Mouse (Mus musculus) gastrocnemius, adult 8-10 months (tissue): ENCODE measurements around the gene Myh3. TPM values are rescaled to one million over a fixed set of nuclear protein-coding genes. Genes with fewer than 3 reads are reported as not detected.

Experiments
- DNase-seq, 2 experiments: peaks; one replicate each; pipeline ENCODE4 v3.0.0; 2022; ENCODE audit warnings: low spot score in 2 of 2
- total RNA-seq, 4 experiments: library from RNA; stranded (reverse); gene quantifications; 2 replicates each; pipeline ENCODE4 v1.2.4; 2022

Gene Myh3
- total RNA-seq, 4 experiments from 2014 or later, result 4.4 to 9.9 (median 6.9) TPM

DNA sequence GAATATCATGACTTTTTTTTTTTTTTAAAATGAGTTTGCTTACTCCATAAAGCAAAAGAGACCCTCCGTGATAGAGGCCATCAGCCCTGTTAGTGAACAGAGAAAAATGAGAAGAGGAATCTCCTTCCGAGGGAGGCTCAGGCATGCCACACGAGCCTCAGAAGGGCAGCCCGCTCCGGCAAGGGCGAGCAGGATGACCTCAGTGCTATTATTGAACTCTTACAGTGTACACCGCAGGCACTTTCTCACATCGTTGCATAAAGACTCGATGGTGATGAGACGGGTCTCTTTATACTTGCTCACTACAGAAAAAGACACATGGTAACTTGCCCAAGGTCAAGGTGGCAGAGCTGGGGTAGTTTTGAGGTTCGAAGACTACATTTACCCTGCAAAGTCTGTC, 26.6 kb downstream of the Myh3 start:
- DNase-seq, result peak in 1 of 2 experiments; percentile 64

- peak in 1 of 2 experiments; percentile 66 for DNase-seq
Measured at GRCm38 (mm10) chr11:67105689-67106088, 27.6 kb downstream of the Myh3 start.

DNA sequence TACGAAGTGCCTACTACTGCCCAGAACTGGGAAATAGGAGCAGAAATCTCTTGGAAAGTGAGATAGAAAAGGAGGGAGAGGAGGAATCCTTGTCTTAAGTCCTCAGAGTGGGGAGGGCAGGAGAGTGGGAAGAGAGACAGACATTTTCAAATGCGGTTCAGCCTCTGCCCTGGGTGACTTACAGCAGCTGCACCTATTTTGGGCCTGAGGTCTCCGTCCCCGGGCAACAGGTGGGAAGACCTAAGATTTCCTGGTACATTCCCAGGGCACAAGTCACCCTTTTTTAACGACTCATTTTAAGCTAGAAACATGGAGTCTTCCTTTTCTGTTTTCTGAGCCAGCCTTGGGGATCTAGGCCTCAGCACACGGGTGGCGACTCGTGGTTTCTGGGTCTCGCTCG, 28.9 kb downstream of the Myh3 start:
- no peak for DNase-seq

DNA sequence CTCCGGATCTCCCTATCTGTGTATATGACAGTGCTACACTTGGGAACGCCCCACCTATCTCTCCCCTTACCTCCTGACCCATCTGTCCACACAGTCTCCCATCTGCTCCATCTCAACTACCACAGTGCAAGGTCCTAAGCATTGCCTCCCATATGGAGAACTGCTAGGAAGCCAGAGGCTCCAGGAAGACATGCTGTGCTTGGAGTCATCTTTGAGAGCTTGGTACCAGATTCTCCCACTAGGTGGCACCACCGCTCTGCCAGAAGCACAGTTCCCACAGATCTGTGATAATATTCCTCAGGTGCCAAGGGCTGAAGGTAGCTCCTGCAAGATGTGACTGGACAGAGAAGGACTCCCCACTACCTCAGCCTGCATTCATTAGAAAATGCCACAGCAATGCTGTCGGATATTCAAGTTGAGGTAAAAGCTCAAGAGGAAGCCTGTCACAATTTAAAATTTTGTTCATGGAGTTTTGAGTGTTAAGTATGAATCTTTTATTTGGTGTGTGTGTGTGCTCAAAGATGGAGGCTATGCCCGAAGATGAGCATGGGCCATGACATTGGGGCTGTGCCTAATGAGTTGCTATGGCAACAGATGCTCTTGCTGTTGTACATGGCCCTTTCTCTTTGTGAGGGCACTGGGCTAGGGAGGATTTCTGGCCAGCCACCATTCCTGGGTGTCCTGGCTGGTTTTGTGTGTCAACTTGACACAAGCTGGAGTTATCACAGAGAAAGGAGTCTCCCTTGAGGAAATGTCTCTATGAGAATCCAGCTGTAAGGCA, 32.3 kb downstream of the Myh3 start:
- peak; percentile 75 to 78 for DNase-seq

GRCm38 (mm10) chr11:67112019-67112850, 34.1 kb downstream of the Myh3 start:
- peak; percentile 65 to 73 for DNase-seq

DNA sequence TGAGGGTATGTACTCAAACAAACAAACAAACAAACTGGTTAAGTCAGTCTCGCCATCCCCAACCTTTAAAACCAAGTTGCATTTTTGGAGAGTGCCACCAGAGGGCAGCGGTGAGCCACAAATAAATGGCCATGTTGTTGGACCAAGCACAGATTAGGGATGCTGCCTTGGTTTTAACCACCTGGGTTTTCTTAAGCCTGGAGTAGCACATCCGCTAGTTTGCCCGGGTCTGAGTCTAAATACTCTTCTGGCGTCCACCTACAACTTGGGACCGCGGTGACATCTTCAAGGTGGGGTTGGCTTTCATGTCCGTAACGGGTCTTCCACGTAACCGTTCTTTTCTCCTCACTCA, 34.7 kb downstream of the Myh3 start:
- peak in 1 of 2 experiments; percentile 62 for DNase-seq

DNA sequence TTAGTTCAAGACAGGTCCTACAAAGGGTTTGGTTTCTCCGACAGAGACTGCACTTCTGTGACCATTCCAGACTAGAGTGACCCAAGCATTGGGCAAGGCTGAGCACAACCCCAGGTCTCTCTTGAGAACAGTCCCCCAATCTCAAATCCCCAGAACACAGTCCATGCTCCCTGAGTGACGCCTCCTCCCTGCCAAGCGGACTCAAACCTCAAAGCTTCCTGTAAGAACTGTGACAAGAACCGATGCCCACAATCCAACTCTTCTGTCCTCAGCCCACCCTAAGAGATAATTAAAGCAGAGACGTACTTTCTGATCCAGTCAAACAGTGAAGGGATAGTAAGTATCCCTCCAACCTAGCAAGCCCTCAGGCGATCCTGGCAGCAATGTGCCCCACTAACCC, 35.3 kb downstream of the Myh3 start:
- DNase-seq, result no peak

GRCm38 (mm10) chr11:67114261-67114660, 36.2 kb downstream of the Myh3 start:
- no peak for DNase-seq

DNA sequence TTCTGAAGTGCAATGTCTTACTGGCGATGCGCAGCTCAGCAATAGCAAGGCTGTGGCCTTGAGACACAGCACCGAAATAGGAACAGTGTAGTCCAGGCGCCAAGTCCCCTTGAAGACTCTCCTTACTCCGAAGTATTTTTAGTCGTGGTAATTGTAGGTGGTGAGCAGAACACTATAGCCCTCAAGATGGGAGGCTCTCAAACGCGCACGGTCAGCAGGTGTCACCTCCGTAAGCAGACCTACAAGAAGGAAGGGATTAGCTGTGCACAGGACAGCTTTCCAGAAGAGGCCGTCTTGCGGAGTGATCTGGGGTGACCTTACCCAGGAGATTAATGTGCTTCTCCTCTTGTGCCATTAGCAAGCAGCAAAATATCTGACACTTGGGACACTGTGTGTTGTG, 36.8 kb downstream of the Myh3 start:
- peak; percentile 76 to 88 for DNase-seq

DNA sequence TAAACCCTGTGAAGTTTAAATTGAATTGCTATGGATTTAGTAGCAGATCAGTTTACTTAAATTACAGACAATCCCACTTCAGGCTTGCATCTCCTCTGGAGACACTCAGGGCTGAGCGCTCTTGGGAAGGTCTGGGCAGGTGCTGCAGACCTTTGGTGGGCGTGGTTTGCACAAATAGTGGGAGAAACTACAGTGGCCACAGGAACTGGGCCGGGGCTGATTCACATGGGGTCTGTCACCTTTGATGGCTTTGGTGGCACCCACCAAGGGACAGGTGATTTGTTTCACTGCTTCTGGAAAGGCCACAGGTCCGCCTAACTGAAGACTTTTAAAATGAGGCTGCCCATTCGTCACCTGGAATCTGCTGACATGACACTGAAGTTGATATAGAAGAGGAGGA, 38.6 kb downstream of the Myh3 start:
- no peak for DNase-seq

GRCm38 (mm10) chr11:67119539-67120070, 41.5 kb downstream of the Myh3 start:
- peak in 1 of 2 experiments; percentile 74 for DNase-seq

- DNase-seq, result peak; percentile 86 to 91
Measured at GRCm38 (mm10) chr11:67120697-67121294, 42.7 kb downstream of the Myh3 start.

DNA sequence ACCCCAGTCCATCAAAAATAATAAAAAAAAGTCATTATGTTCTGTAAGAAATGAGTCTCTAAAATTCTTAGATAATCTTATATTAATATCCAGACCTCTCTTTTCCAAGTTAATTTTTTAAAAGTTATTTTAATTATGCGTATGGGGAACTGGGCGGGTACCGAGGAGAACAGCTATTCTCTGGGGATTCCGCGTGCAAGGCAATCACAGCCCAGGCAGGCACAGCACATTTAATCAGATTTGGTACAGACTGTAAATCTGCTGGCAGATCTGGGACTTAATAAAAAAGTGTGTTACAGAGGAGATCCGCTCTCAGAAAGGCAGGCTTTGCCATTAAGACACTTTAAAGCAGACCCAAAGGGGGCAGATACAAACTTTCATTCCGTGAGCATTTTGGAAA, 46.8 kb downstream of the Myh3 start:
- no peak for DNase-seq

GRCm38 (mm10) chr11:67125361-67125760, 47.3 kb downstream of the Myh3 start:
- peak; percentile 76 to 84 for DNase-seq

DNA sequence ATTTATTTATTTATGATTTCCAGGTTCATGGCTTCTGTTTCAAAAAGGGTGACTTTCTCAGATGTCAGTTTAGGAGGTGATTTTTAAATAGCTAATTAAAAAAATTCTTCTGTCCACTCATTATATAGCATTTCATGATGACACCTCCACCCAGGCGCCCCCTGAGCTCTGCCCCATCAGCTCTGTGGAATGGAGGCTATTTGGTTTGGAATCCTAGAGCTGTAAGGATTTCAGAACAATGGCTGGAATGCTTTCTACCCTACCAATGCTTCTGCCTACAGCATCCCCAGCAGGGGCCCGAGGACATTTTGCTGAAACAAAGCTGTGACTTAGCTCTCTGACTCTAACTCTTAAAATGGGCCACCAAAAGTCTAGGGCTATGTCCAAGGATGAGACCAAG, 55.4 kb downstream of the Myh3 start:
- DNase-seq, result no peak

DNA sequence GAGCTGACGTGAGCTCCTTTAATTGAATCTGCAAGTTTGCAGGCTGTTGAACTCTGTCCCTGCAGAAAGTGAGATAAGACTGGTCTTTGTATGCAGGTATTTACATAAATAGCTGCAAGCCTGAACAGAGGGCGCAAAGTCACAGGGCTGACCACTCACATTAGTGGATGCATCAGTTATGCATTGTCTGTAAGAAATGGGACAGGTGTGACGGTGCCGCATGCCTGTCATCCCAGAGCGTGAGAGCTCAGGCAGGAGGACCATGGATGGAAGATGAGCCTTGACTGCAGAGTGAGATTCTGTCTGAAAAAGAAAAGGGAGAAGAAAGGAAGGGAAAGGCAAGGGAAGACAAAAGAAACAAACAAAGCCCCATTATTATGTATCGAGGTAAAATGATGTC, 56.6 kb downstream of the Myh3 start:
- DNase-seq, result no peak

- DNase-seq, result no peak
Measured at GRCm38 (mm10) chr11:67135532-67135931, 57.4 kb downstream of the Myh3 start.

GRCm38 (mm10) chr11:67139556-67139955, 61.5 kb downstream of the Myh3 start:
- peak in 1 of 2 experiments; percentile 61 for DNase-seq

- DNase-seq, result no peak
Measured at GRCm38 (mm10) chr11:67140175-67140574, 62.1 kb downstream of the Myh3 start.

- peak in 1 of 2 experiments; percentile 37 for DNase-seq
Measured at GRCm38 (mm10) chr11:67141031-67141430, 62.9 kb downstream of the Myh3 start.

DNA sequence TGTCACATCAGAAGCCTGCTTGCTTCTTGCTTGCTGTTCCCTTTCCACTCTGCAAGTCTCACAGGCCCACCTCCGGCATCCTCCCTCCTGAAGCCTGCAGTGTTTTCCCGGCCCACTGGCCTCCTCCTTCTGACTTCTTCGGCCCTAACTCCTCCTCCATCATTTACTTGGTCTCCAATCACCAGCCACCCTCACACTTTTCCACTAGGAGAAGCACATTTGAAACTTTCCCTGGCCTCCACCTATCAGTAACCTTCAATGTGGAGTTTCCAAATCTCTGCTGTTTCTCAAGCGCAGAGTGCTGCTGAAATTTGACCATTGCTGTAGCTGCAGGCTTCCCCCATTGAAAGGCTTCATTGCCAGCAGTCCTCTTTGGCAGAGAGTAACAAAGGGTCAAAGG, 63.9 kb downstream of the Myh3 start:
- DNase-seq, result peak in 1 of 2 experiments; percentile 22

- DNase-seq, result no peak
Measured at GRCm38 (mm10) chr11:67143065-67143464, 65.0 kb downstream of the Myh3 start.
